Mouse (Mus musculus) layer of hippocampus, postnatal 10 days (tissue): Measurements from ENCODE around the gene Jam2. TPM values are rescaled to one million over a fixed set of nuclear protein-coding genes. Genes with fewer than 3 reads are reported as not detected.
A peak's percentile ranks its signal among the peaks of the same experiment; 100 is the strongest.

Experiments
- DNase-seq, 2 experiments: peaks; one replicate each; pipeline ENCODE4 v3.0.0; 2021; ENCODE audit warnings: low spot score in 2 of 2
- long read RNA-seq: library from polyadenylated mRNA; stranded (forward); transcript quantifications from one replicate; pipeline ENCODE4 v2.0.0, GENCODE M21; 2023
- total RNA-seq, 2 experiments: library from RNA; stranded (reverse); gene quantifications; 2 replicates each; pipeline ENCODE4 v1.2.3; 2021

The Jam2 gene
- 10 to 100 TPM; 26.3 to 30.4 TPM for total RNA-seq
- long read RNA-seq, partial matches to known transcripts, result 1 of 5 reads
- long read RNA-seq, other reads (novel, unspliced or antisense), result 4 of 5 reads

DNA sequence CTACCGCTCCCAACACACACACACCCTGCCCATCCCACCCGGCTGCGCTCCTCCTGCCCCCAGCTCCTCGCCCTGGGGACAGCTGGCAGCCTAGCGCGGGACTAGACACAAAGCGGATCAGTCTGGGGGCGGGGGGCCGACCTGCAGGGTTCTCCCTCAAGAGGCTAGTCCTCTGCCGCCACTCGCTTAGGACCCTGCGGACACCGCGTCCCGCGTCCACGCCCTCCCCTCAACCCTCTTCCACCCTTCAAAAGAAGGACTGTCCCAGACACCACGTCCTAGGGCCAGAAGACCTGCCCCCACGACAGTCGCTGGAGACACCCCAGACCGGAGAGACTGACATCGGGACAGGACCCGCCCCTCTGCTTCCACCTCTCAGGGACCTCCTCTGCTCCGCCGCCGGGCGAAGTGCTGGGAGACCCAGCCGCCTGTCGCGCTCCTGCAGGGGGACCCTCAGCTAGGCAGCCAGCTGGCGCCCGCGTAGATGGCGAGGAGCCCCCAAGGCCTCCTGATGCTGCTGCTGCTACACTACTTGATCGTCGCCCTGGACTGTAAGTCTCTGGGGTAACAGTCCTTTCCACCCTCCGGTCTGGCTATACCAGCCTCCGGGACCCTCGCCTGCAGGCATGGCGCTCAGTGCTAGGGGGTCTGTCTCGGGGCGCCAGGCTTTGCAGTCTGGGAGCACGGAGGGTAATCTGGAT is at the start of gene Jam2:
Gene Jam2 (plus strand): TSS at position 121 of the 701 bp plus-strand sequence.
- DNase-seq, result peak; percentile 65 to 71

DNA sequence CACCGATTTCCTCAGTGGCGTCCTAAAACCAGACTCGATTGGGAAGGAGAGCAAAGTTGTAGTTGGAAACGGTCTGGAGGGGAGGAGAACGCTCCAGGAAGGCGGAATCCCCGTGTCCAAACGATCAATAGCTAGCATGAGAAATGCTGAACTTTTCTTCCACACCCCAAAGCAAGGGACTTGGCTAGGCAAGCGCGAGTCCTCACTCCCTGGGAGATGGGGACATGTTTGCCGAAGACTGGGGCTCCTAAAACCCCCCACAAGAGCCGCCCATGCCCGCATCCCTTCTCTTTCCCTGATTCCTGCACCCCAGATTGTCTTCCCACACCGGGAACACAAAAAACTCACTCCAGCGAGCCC is 39.1 kb upstream of the Jam2 start:
- no peak for DNase-seq

DNA sequence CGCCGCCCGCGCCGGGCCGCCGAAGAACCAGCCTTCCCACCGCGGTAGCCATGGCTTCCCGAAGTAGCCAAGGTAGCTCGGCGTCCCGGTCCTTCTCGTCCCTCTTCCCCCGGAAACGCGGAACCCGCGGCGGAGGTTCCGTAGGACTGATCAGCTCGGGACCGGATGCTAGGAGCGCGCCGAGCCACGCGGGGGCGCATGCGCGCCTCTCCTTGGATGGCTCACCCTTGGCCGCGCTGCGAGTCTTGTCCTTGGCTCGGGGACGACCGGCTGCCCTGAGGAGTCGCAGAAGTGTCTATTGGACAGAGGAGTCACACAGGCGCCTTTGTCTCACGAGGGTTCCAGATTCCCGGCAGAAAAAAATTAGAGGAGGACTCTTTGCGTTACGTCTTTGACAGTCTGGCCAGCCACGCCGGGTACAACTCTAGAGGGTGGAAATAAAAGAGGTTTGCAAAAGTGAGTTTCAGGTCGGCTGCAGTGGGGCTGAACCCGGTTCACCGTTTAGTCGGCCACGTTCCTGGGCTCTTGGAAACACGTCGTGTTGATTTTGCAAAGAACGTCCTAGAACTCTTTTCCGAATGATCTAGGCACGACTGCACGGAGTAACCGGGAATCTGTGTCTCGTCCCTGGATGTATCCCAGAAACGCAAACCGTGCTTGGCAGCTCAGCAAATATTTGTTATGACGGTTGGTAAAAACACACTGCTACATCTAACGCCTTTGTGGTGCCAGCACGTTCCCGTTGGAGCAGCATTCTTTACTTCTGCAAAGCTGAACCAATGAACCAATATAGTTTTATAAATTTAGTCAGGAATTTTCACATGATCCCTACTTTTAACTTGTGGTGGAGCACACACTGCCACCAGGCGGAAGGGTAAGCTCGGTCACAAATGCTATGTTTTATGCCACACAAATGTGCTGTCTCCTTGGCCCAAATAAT is 38.5 kb upstream of the Jam2 start, which contains the start of gene Mrpl39:
Gene Mrpl39 (minus strand): TSS at position 577 of the 940 bp plus-strand sequence.
- peak; percentile 99 to 100 for DNase-seq

DNA sequence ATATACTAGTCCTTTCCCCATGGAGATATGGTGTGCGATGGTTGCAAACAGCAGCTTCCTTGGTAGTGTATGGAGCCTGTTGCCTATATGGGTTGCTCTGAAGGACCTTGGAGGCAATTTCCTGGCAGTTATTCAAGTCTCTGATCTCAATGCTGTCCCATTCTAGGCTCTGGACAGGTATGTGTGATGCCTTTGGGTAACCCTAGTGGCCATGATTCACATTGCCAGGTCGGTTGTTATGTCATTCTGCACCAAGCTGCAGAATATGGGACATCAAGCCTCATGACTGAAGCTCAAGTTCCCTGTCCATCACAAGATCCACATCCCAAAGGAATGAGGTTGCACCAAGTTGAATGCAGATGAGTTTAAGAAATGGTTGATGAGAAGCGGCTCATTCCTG is 36.6 kb upstream of the Jam2 start:
- no peak for DNase-seq

DNA sequence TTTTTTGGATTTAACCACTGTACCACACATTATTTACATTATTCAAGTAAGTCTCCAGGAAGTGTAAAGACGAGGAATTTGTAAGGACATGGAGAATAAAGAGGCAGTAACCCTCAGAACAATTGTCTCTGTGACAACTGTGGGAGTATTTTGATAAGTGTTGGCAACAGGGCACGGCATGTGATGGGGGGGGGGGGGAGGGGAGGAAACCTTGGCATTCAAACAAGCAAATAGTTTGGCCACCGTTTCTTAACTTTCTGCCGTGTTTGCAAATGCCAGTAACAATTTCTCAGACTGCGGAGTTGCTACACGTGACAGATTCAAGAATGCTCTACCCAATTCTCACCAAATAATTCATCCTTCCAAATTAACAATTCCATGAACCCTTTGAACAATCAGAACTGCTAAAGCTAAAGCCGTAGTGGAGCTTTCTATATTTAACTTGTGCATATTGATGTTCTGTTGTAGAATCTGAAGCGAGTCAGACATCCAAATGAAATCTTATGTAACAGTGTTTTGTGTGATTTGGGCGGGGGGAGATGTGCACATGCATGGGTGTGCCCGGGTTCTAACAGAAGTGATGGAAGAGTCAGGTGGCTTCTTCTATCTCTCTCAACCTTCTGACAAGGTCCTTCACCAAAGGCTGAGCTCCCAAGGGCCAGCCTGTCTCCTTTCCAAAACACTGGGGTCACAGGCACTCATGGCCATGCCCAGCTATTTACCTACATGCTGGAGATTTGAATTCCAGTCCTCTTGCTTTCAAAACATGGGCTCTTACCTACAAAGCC is 29.0 kb upstream of the Jam2 start:
- DNase-seq, result no peak

DNA sequence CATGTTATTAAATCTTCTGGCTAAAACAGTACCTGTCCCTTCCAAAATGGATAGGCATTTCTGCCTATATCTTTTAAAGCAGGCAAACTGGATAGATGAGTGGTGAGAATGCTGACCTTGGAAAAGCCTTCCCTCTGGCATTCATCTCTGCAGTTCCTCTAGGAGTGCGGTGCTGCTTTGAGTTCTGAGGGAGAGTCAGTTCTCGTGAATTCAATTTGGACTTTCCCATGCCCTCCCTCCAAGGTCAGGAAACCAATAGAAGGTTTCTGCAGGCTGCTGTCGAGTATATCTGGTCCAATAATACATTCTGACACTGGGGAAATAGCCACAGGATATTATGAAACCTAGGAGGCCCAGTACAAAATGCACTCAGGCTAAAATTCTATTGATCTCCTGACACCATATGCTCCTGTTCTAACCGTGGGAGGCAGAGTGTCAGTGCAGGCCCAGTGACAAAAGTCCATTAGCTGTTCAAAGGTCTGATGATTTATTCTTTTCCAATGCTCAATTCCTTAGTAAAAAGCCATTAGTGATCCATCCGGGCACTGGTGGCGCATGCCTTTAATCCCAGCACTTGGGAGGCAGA is 28.1 kb upstream of the Jam2 start:
- no peak for DNase-seq

DNA sequence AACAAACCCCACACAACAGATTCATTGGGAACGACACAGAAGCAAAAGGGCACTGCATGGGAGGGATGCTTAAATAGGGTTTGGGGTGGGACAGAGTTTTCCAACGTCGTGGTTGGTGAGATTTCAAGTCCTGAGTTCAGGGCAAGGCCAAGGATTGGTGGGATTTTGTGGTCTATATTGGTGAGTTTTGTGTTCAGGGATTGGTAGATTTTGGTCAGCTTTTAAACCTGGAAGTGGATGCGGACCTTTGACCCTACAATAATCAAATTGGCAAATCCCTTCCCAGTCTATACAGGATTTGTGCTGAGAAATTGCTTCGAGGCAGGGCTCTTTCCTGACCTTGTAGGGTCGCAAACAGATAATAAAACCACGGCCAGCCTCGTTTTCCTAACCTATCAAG is 6.0 kb upstream of the Jam2 start:
- DNase-seq, result no peak

DNA sequence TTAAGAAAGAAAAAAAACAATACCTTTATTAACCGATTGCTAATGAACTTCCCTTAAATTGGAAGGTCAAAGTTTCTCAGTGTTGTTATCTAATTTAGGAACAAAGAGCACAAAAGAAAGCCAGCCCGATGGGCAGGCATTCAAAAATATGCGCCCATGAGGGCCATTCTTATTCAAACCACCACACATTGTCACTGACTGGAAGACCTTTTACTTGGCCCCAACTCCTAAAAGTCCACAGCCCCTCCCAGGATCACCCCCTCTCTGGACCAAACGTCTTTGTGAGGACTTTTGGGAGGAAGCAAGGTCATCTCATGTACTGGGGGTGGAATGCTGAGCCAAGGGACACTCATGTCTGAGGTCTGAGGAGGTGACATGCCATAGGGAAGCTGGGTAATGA is 4.7 kb upstream of the Jam2 start:
- DNase-seq, result no peak

DNA sequence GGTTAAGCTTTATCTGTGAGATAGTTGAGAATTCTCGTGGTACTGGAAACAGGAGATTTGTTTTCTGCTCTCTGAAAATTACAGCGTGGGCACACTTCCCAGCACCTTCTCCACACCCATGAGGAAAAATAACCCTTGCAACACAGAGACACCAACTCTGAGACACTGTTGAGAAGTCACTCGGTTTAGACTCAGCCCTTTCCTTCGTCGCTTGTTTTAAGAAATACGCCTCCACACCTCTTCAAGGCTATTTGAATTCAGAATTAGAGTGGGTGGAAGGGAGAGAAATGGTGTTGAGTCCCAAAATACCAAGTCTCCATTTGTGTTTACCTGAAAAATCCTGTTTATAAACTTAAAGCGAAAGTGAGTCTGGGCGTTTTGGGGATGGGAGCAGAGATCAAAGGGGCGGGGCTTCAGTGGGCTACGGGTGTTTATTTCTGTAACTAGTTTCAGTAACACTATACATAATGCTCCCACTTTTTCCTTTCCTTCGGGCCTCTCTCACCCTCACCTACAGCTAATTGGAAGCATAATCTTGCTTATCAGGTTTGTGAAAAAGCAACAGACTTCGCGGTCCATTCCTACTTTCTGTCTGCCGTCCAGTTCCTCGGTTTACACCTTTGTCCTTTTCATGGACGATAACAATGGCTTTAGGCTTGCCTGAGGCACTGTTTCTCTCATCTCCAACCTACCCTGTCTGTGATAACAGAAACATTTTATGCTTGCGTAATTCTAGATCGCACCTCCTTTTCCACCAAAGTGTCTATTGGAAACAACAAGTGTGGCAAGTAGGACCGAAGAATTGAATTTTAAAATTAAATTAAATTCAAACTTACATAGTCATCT is 4.1 kb upstream of the Jam2 start:
- no peak for DNase-seq

DNA sequence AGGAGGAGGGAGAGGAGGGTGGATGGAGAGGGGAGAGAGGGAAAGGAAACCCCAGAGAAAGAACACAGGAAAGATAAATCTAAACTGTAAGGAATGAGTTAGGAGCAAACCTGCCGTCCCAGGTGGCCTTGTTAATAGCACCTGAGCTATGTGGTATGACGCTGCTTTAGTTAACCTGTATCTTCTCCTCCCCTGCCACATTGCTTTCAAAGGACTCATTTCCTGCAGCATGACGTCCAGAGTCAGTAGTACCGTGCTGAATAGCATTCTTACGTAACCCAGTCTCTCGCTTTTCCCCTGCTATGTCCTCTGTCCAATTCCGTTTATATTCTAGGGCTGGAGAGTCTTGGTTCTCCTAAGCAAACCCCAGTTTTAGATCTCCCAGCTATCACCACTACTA is 3.0 kb upstream of the Jam2 start:
- no peak for DNase-seq

DNA sequence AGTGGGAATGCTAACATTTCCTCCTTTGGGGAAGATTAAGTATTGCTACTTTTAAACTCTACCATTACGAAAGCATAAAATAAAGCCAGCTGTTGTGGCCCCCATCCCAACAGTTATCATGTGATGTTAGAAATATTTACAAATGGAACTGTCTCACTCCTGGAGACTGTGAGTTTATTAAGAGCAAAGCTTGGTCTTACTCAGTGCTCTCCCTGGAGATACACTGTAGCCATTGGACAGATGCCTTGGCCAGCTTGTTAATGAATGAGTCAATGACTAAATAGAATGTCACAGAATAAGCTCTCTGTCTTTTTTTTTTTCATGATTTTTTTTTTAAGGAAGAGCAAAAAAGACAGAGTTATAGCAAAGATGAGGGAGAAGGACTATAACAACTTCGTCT is 2.5 kb upstream of the Jam2 start:
- no peak for DNase-seq

DNA sequence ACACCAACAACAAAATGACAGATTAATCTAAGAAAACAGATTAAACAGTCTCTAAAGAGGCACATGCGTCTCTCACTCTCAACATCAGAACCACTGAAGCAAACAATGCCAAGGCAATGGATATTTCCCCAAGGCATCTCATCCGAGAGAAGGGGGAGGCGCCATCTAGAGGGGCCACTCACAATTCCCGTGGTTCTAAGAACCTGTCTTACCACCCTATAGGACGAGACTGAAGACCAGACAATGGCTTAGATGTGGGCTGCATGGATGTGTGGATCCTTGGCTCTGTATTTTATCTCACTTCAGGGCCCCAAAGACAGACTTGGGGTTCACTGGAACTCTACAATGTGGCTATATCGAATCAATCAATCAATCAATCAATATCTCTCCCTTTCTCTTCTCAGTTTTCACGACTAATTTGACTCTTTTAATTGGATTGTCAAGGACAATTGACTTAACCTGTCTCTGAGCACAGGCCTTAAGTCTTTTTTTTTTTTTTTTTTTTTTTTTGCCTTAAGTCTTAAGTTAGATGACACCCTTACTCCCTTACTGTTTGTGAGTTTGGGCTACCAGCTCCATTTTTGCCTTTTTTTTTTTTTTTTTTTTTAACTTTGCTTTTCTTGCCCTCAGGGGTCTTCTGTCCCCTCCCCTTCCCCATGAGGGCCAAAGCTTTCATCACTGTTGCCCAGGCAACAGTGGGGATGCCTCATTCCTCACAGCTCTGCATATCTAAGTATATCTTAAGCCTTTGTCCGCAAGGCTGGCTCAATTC is 1.2 kb upstream of the Jam2 start:
- DNase-seq, result peak in 1 of 2 experiments; percentile 27

DNA sequence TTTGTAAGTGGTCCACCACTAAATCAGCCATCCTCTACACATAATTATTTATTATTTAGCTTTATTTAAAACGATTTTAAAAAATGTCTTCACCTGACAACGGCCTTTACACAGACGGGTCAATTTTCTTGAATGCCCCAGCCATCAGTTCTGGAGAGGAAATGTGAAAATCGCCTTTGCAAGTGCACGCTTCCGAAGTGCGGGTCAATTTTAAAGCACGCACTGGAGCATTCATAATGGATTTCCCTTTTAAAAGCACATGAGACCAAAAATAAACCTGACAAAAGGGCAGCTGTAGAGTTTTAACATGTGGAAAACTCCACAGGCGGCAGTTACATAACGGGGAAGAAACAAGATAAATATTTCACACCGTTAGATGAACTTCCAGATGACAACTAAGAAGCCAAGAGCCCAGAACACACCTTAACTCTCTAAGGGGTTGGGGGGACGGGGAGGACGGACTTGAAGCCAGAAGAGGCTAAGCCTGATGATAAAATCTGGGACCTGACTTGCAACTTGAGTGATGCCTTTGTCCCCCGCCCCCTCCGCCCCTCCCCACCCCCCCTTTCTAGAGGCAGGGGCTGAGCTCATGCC is 558 bp upstream of the Jam2 start:
- DNase-seq, result no peak

DNA sequence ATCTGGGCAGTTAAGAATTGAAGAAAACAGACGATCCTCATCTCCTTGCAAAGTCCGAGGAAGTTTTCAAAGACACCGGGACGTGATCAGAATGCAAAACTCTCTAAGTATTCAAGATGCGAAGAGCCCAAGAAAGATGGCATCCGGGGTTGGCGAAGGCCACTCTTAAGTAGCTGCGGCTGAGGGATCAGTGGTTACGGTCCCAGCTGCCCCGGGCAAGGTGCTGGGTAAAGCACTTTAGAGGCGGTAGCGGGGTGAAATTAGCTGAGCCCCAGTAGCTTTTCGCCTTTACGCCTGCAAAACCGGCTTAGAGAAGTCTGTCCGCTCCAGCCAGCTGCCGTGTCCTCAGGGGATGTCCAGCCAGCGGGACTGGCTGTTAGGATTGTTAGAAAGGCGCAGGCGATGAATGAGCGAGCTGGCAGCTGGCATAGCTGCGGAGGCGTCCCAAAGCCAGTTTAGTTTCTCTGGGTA is 873 bp downstream of the Jam2 start:
- DNase-seq, result peak; percentile 60 to 70

DNA sequence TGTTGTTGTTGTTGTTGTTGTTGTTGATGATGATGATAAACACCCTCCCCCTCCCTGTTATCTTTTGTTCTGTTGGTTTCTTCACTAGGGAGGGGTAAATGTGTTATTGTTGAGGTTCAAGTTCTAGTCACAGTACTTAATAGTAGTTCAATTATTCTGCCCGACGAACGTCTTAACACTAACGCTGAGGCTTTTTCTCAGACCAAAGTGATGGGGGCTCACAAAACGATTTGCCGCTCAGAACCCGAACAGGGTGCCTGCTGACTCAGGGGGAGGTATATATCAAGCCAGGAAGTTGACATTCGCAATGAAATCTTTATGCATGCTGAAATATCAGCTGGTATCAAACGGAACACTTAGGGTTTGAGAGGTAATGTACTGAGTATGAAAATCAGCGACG is 1.4 kb downstream of the Jam2 start:
- no peak for DNase-seq

DNA sequence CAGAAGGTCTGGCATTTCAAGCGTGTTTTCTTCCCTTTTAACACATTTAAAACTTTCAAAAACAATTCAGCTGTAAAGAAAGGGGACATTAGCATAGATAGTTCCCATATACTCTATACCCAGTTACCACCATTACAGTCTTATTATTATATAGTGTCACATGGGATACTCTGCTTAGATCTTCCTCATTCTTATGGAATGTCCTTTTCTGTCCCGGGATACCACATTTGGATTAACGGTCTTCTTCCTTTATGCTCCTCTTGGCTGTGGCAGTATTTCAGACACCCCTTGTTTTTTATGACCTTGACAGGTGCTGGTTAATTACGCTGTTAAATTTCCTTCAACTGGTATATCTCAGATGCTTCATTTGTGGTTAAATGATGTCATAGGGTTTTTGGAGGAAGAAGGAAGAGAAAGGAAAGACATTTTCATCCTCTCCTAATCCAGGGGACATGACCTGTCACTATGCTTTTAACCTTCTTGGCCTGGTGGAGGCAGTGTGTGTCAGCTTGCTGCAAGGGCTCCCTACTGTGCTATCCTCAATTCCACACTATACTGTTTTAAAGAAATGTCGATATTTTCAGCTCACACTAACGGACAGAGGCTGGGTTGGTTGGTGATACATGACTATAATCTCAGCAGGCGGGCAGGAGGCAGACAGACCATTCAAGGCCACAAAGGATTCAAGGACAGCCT is 2.3 kb downstream of the Jam2 start:
- no peak for DNase-seq

DNA sequence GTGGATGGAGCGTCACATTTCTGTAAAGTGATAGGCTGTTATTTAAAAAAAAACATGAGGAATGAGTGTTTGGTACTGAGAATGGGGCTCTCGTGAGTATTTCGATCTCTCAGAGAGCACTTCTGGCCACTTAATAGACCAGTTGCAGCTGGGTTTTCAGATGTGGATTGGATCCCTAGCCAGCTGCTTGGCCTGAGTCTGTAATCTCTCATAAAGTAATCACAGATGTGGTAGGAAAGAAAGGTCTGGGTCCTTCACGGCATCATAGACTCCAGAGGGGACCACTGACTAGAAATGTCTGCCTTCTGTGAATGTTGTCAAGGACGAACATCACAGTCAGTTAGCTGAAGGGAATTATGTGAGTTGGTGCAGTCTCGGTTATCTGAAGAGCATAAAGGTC is 4.5 kb downstream of the Jam2 start:
- no peak for DNase-seq
